Mouse (Mus musculus) hindbrain, embryonic 12.5 days (tissue): ENCODE results near the gene Man1c1. TPM values are rescaled to one million over a fixed set of nuclear protein-coding genes. Genes with fewer than 3 reads are reported as not detected.

Experiments
- ATAC-seq: fragments of 200-750 bp; cut with Nextera tagmentation; 2 replicates; pipeline ENCODE4 v1.8.0; 2017; ENCODE audit warnings: moderate TSS enrichment; ENCODE audit not compliant: low FRiP score
- H3K27ac ChIP-seq: fragments of 300-500 bp; sonication (generic); 2 replicates; pipeline ENCODE4 v1.5.1; 2016; ENCODE audit warnings: mild to moderate bottlenecking
- H3K27me3 ChIP-seq: fragments of 300-500 bp; sonication (generic); 2 replicates; pipeline ENCODE4 v1.6.1; 2016; ENCODE audit warnings: mild to moderate bottlenecking
- H3K36me3 ChIP-seq: fragments of 300-500 bp; sonication (generic); 2 replicates; pipeline ENCODE4 v1.6.1; 2016; ENCODE audit warnings: mild to moderate bottlenecking
- H3K4me1 ChIP-seq: fragments of 300-500 bp; sonication (generic); 2 replicates; pipeline ENCODE4 v1.6.1; 2016
- H3K4me2 ChIP-seq: fragments of 300-500 bp; sonication (generic); replicated peaks from 2 replicates; pipeline ENCODE4 v1.6.1; 2016; ENCODE audit warnings: mild to moderate bottlenecking
- H3K4me3 ChIP-seq: fragments of 300-500 bp; sonication (generic); 2 replicates; pipeline ENCODE4 v1.5.1; 2016; ENCODE audit warnings: mild to moderate bottlenecking
- H3K9ac ChIP-seq: fragments of 300-500 bp; sonication (generic); 2 replicates; pipeline ENCODE4 v1.6.1; 2016; ENCODE audit warnings: mild to moderate bottlenecking, moderate library complexity
- H3K9me3 ChIP-seq: fragments of 300-500 bp; sonication (generic); replicated peaks from 2 replicates; pipeline ENCODE4 v1.6.1; 2016; ENCODE audit warnings: mild to moderate bottlenecking
- WGBS: fragments of 180-500 bp; shearing (Covaris S2); methylation state at CpG from one replicate; pipeline ENCODE4 v1.1.7; 2016; 5-methylcytosine and 5-hydroxymethylcytosine counted together
- polyA plus RNA-seq: library from polyadenylated mRNA; unstranded; fragments of >200 nt; fragmentation: Nextera tagmentation; extraction: Ambion mirVana; gene quantifications from 2 replicates; pipeline ENCODE4 v1.2.1, GENCODE M21; 2016

The Man1c1 gene
- polyA plus RNA-seq, 1 experiment from 2014 or later, result 6.4 TPM

GRCm38 (mm10) chr4:134590227-134590926, 113.7 kb downstream of the Man1c1 start:
- no peak overlapping the region for H3K27ac ChIP-seq
- H3K27me3 ChIP-seq, result no peaks in the 10 kb centered on the region
- H3K4me3 ChIP-seq, result no peak overlapping the region
- ATAC-seq, result no peak
- H3K9me3 ChIP-seq, result no peaks in the 10 kb centered on the region
- 84% methylated on average over 10 of the region's 10 CpGs for WGBS
- no peak overlapping the region for H3K4me2 ChIP-seq
- peaks cover 8% of the 10 kb centered on the region for H3K4me1 ChIP-seq
- no peaks in the 10 kb centered on the region for H3K36me3 ChIP-seq
- no peak overlapping the region for H3K9ac ChIP-seq

GRCm38 (mm10) chr4:134589786-134590185, 114.3 kb downstream of the Man1c1 start:
- 75% methylated on average over 9 of the region's 9 CpGs for WGBS
- H3K4me1 ChIP-seq, result peaks cover 8% of the 10 kb centered on the region
- H3K27me3 ChIP-seq, result no peaks in the 10 kb centered on the region
- no peak overlapping the region for H3K9ac ChIP-seq
- H3K4me3 ChIP-seq, result no peak overlapping the region
- H3K27ac ChIP-seq, result no peak overlapping the region
- ATAC-seq, result no peak
- no peak overlapping the region for H3K4me2 ChIP-seq
- H3K9me3 ChIP-seq, result no peaks in the 10 kb centered on the region
- no peaks in the 10 kb centered on the region for H3K36me3 ChIP-seq

GRCm38 (mm10) chr4:134588951-134589350, 115.1 kb downstream of the Man1c1 start:
- Histone ChIP-seq H3K9me3 (no peaks in the 10 kb centered on the region), H3K27me3 (no peaks in the 10 kb centered on the region), H3K4me3 (no peak overlapping the region), H3K4me1 (peaks cover 8% of the 10 kb centered on the region), H3K9ac (no peak overlapping the region), H3K4me2 (no peak overlapping the region), H3K27ac (no peak overlapping the region), H3K36me3 (no peaks in the 10 kb centered on the region)
- no peak for ATAC-seq
- WGBS, result 82% methylated on average over 5 of the region's 5 CpGs

- H3K27ac ChIP-seq, result no peak overlapping the region
- no peak overlapping the region for H3K4me3 ChIP-seq
- no peak overlapping the region for H3K9ac ChIP-seq
- no peak for ATAC-seq
- H3K27me3 ChIP-seq, result no peaks in the 10 kb centered on the region
- H3K4me1 ChIP-seq, result peaks cover 8% of the 10 kb centered on the region
- no peaks in the 10 kb centered on the region for H3K9me3 ChIP-seq
- no peak overlapping the region for H3K4me2 ChIP-seq
- WGBS, result 91% methylated on average over 9 of the region's 9 CpGs
- H3K36me3 ChIP-seq, result no peaks in the 10 kb centered on the region
Measured at GRCm38 (mm10) chr4:134588287-134588686, 115.8 kb downstream of the Man1c1 start.

GRCm38 (mm10) chr4:134587636-134588197, 116.4 kb downstream of the Man1c1 start:
- Histone ChIP-seq H3K9me3 (no peaks in the 10 kb centered on the region), H3K36me3 (no peaks in the 10 kb centered on the region), H3K4me2 (no peak overlapping the region), H3K9ac (no peak overlapping the region), H3K4me3 (no peak overlapping the region), H3K27me3 (no peaks in the 10 kb centered on the region), H3K4me1 (peaks cover 8% of the 10 kb centered on the region), H3K27ac (no peak overlapping the region)
- ATAC-seq, result no peak
- WGBS, result 65% methylated on average over 11 of the region's 11 CpGs

- Histone ChIP-seq H3K4me1 (peaks cover 9% of the 10 kb centered on the region), H3K27ac (no peak overlapping the region), H3K9ac (no peak overlapping the region), H3K36me3 (no peaks in the 10 kb centered on the region), H3K4me2 (no peak overlapping the region), H3K4me3 (no peak overlapping the region), H3K9me3 (no peaks in the 10 kb centered on the region), H3K27me3 (no peaks in the 10 kb centered on the region)
- ATAC-seq, result no peak
- WGBS, result 69% methylated on average over 1 of the region's 1 CpGs
Measured at GRCm38 (mm10) chr4:134586631-134587030, 117.5 kb downstream of the Man1c1 start.

GRCm38 (mm10) chr4:134586126-134586525, 118.0 kb downstream of the Man1c1 start:
- Histone ChIP-seq H3K4me1 (peaks cover 9% of the 10 kb centered on the region; the same call in 1 of the 2 replicates), H3K27ac (no peak overlapping the region), H3K4me2 (no peak overlapping the region), H3K4me3 (no peak overlapping the region), H3K27me3 (no peaks in the 10 kb centered on the region), H3K9me3 (no peaks in the 10 kb centered on the region), H3K9ac (no peak overlapping the region), H3K36me3 (no peaks in the 10 kb centered on the region)
- WGBS, result 88% methylated on average over 7 of the region's 7 CpGs
- no peak for ATAC-seq

GRCm38 (mm10) chr4:134583513-134583912, 120.6 kb downstream of the Man1c1 start:
- no peaks in the 10 kb centered on the region for H3K36me3 ChIP-seq
- 73% methylated on average over 3 of the region's 3 CpGs for WGBS
- no peak overlapping the region for H3K27ac ChIP-seq
- ATAC-seq, result no peak
- H3K9me3 ChIP-seq, result no peaks in the 10 kb centered on the region
- H3K9ac ChIP-seq, result no peak overlapping the region
- H3K4me1 ChIP-seq, result peaks cover 30% of the 10 kb centered on the region
- H3K4me2 ChIP-seq, result no peak overlapping the region
- no peak overlapping the region for H3K4me3 ChIP-seq
- peaks cover 7% of the 10 kb centered on the region for H3K27me3 ChIP-seq

- 53% methylated on average over 8 of the region's 8 CpGs for WGBS
- no peak overlapping the region for H3K9ac ChIP-seq
Measured at GRCm38 (mm10) chr4:134581365-134581764, 122.7 kb downstream of the Man1c1 start.

GRCm38 (mm10) chr4:134580351-134581148, 123.5 kb downstream of the Man1c1 start:
- no peaks in the 10 kb centered on the region for H3K9me3 ChIP-seq
- ATAC-seq, result no peak
- no peak overlapping the region for H3K4me2 ChIP-seq
- peaks cover 7% of the 10 kb centered on the region for H3K27me3 ChIP-seq
- no peak overlapping the region for H3K9ac ChIP-seq
- H3K27ac ChIP-seq, result no peak overlapping the region
- H3K4me1 ChIP-seq, result peaks cover 37% of the 10 kb centered on the region
- 69% methylated on average over 15 of the region's 15 CpGs for WGBS
- H3K36me3 ChIP-seq, result no peaks in the 10 kb centered on the region
- H3K4me3 ChIP-seq, result no peak overlapping the region

More at GRCm38 (mm10) chr4:134581365-134581764, 122.7 kb downstream of the Man1c1 start:
- Histone ChIP-seq H3K4me2 (no peak overlapping the region), H3K9me3 (no peaks in the 10 kb centered on the region), H3K4me3 (no peak overlapping the region), H3K4me1 (peaks cover 33% of the 10 kb centered on the region), H3K36me3 (no peaks in the 10 kb centered on the region), H3K27ac (no peak overlapping the region), H3K27me3 (peaks cover 7% of the 10 kb centered on the region)
- ATAC-seq, result no peak

GRCm38 (mm10) chr4:134579620-134580019, 124.5 kb downstream of the Man1c1 start:
- no peak for ATAC-seq
- H3K36me3 ChIP-seq, result no peaks in the 10 kb centered on the region
- WGBS, result 38% methylated on average over 5 of the region's 5 CpGs
- peaks cover 41% of the 10 kb centered on the region for H3K4me1 ChIP-seq
- H3K4me2 ChIP-seq, result peak overlapping the region; percentile 11; the same call in 1 of the 2 replicates
- peaks cover 7% of the 10 kb centered on the region for H3K27me3 ChIP-seq
- no peak overlapping the region; the same call in 1 of the 2 replicates for H3K4me3 ChIP-seq
- H3K9me3 ChIP-seq, result no peaks in the 10 kb centered on the region
- peak overlapping the region; percentile 27; the same call in 1 of the 2 replicates for H3K9ac ChIP-seq
- H3K27ac ChIP-seq, result no peak overlapping the region

GRCm38 (mm10) chr4:134579212-134579611, 124.9 kb downstream of the Man1c1 start:
- Histone ChIP-seq H3K9me3 (no peaks in the 10 kb centered on the region; the same call in 1 of the 2 replicates), H3K4me2 (peak overlapping the region; percentile 11; the same call in 1 of the 2 replicates), H3K4me3 (no peak overlapping the region; the same call in 1 of the 2 replicates), H3K9ac (peak overlapping the region; percentile 27; the same call in 1 of the 2 replicates), H3K27ac (no peak overlapping the region), H3K27me3 (peaks cover 7% of the 10 kb centered on the region), H3K4me1 (peaks cover 41% of the 10 kb centered on the region), H3K36me3 (no peaks in the 10 kb centered on the region)
- WGBS, result 18% methylated on average over 11 of the region's 11 CpGs
- no peak for ATAC-seq
